Mouse (Mus musculus): ENCODE results near the gene Gdf15. TPM values are rescaled to one million over a fixed set of nuclear protein-coding genes. Genes with fewer than 3 reads are reported as not detected.

Gene Gdf15
- not detected for polyA plus RNA-seq (2014; fragmentation: Illumina TruSeq; extraction: RNeasy Lipid Tissue Mini Kit (QIAGEN cat#74804))

DNA sequence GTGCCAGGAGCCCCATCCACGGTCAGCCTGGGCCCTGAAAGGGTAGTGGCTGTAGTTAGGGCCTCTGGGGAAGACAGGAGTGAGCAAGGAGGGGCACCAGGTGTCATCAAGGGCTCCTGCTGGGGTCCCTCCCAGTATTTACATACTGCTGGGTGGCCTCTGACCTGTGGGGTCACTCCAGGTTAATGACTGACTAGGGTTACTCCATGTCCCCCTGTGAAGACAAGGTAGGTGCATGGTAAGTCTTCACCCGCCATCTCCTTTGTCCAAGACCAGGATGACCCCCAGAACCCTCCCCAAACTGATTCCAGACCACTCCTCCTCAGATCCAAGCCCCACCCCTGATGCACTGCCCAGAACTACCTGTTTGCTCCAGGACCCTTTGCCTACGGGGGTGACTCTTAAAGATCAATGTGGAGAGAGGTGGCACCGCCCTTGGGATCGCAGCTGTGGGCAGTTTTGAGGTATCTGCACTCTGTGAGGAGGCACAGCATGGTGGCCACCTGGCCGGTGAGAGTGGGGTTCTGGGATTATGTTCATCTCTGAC is at the start of gene Gdf15:
Gene Gdf15 (minus strand): TSS at position 111 of the 547 bp plus-strand sequence.

DNA sequence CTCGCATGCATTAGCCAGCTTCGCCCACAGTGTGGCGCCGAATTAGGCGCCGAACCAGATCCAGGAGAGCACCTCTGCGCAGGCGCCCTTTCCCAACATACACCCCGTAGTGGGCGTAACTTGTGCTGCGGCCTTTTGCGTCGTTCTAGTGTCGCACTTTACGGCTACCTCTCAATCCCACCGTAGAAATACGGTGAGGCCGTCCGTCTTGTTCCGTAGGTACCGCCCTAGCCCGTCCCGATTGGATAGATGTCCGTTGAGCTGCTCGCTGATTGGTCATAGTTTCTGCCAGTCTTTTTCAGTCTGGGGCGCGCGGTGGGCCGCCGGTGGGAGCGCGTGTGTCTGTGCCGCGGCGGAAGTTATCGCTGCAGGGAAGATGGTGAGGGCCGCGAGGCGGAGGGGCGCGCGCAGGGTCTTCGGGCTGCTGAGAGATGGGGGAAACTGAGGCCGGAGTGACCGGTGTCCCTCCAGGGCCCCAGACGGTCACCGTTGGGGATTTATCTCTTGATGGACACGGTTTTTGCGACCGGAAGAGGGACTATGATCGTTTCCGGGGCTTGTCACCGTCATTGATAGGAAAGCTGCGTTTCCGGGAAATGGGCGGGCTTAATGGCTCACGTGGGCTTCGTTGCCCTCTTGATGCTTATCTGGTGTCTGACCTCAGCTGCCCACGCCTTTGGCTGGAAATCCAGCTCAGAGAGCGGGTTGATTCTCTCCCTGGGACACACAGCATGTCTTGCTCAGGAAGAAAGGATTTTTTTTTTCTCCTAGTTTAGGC is 41.0 kb upstream of the Gdf15 start, which contains the start of gene Lsm4:
Gene Lsm4 (plus strand): TSS at position 170 of the 778 bp plus-strand sequence.

DNA sequence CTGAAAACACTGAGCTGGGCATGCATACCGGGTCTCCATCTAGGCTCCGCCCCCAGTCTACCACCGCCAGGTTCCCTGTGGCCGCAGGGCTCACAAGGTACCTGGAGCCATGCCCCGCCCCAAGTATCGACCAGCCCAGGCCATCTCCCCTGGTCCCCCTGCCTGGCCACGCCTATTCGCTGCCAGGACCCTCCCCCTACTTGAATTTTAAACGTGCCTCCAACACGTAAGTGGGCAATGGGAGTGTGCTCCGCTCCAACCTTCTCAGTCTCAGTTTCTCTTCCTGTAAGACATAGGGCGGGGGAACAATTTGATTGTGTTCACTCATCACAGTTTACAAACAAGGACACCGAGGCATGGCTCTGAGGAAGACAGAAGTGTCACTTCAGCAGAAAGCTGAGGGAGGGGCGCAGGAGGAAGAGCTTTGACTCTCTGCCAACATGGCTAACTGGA is 28.0 kb upstream of the Gdf15 start, which contains the start of gene Pgpep1:
Gene Pgpep1 (minus strand): TSS at position 116 of the 453 bp plus-strand sequence.

DNA sequence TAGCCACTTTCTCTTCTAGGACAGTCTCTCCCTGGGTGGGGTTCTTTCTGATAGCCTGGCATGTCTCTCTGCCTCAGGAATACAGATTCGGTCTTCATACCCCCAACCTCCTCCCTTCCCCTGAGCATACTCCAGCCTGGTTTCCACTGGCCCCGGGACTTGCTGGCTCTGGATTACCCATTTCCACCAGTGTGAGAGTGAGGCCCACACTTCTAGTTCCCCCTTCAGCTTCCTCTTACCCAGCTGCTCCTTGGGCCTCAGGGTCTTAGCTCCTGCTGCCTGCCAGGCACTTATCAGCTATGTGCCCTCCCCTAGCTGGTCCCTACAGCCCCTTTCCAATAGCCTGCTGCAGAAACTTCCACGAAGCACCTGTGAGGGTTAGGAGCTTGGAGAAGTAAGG is 16.4 kb downstream of the Gdf15 start, which contains the start of gene Lrrc25:
Gene Lrrc25 (plus strand): TSS at position 262 of the 400 bp plus-strand sequence.

GRCm38 (mm10) chr8:70608749-70609367 is 23.4 kb downstream of the Gdf15 start, which contains the start of gene Ssbp4:
Gene Ssbp4, minus strand, starts transcription at chr8:70608872.

GRCm38 (mm10) chr8:70593961-70594609 is 38.2 kb downstream of the Gdf15 start, which contains the start of gene Isyna1:
Gene Isyna1, plus strand, starts transcription at chr8:70594373.

Other genes starting within 250 kb of the Gdf15 start
- gene Crtc1, start 192.9 kb downstream of the Gdf15 start, polyA plus RNA-seq (2014; fragmentation: Illumina TruSeq; extraction: RNeasy Lipid Tissue Mini Kit (QIAGEN cat#74804)): 1.8 TPM
- gene Klhl26, start 155.5 kb downstream of the Gdf15 start, polyA plus RNA-seq (2014; fragmentation: Illumina TruSeq; extraction: RNeasy Lipid Tissue Mini Kit (QIAGEN cat#74804)): 3.4 TPM
- gene Tmem59l, start 145.1 kb downstream of the Gdf15 start, polyA plus RNA-seq (2014; fragmentation: Illumina TruSeq; extraction: RNeasy Lipid Tissue Mini Kit (QIAGEN cat#74804)): not detected
- gene Crlf1, start 139.3 kb downstream of the Gdf15 start, polyA plus RNA-seq (2014; fragmentation: Illumina TruSeq; extraction: RNeasy Lipid Tissue Mini Kit (QIAGEN cat#74804)): not detected
- gene Rex1bd, start 125.7 kb downstream of the Gdf15 start, polyA plus RNA-seq (2014; fragmentation: Illumina TruSeq; extraction: RNeasy Lipid Tissue Mini Kit (QIAGEN cat#74804)): 1.3 TPM
- gene Uba52, start 121.7 kb downstream of the Gdf15 start, polyA plus RNA-seq (2014; fragmentation: Illumina TruSeq; extraction: RNeasy Lipid Tissue Mini Kit (QIAGEN cat#74804)): 1.5 TPM
- 1.2 TPM for gene Fkbp8, start 104.7 kb downstream of the Gdf15 start, polyA plus RNA-seq (2014; fragmentation: Illumina TruSeq; extraction: RNeasy Lipid Tissue Mini Kit (QIAGEN cat#74804))
- gene Kxd1, start 104.5 kb downstream of the Gdf15 start, polyA plus RNA-seq (2014; fragmentation: Illumina TruSeq; extraction: RNeasy Lipid Tissue Mini Kit (QIAGEN cat#74804)): 8.4 TPM
- 0.74 TPM for gene Ell, start 93.0 kb downstream of the Gdf15 start, polyA plus RNA-seq (2014; fragmentation: Illumina TruSeq; extraction: RNeasy Lipid Tissue Mini Kit (QIAGEN cat#74804))
- gene Isyna1, start 38.1 kb downstream of the Gdf15 start, polyA plus RNA-seq (2014; fragmentation: Illumina TruSeq; extraction: RNeasy Lipid Tissue Mini Kit (QIAGEN cat#74804)): 0.29 TPM
- not detected for gene Ssbp4, start 23.6 kb downstream of the Gdf15 start, polyA plus RNA-seq (2014; fragmentation: Illumina TruSeq; extraction: RNeasy Lipid Tissue Mini Kit (QIAGEN cat#74804))
- gene Lrrc25, start 16.3 kb downstream of the Gdf15 start, polyA plus RNA-seq (2014; fragmentation: Illumina TruSeq; extraction: RNeasy Lipid Tissue Mini Kit (QIAGEN cat#74804)): not detected
- 17.5 TPM for gene Pgpep1, start 27.9 kb upstream of the Gdf15 start, polyA plus RNA-seq (2014; fragmentation: Illumina TruSeq; extraction: RNeasy Lipid Tissue Mini Kit (QIAGEN cat#74804))
- not detected for gene Lsm4, start 40.8 kb upstream of the Gdf15 start, polyA plus RNA-seq (2014; fragmentation: Illumina TruSeq; extraction: RNeasy Lipid Tissue Mini Kit (QIAGEN cat#74804))
- gene Jund, start 66.5 kb upstream of the Gdf15 start, polyA plus RNA-seq (2014; fragmentation: Illumina TruSeq; extraction: RNeasy Lipid Tissue Mini Kit (QIAGEN cat#74804)): 20.4 TPM
- not detected for gene Iqcn, start 71.0 kb upstream of the Gdf15 start, polyA plus RNA-seq (2014; fragmentation: Illumina TruSeq; extraction: RNeasy Lipid Tissue Mini Kit (QIAGEN cat#74804))
- gene Gm3336, start 86.1 kb upstream of the Gdf15 start, polyA plus RNA-seq (2014; fragmentation: Illumina TruSeq; extraction: RNeasy Lipid Tissue Mini Kit (QIAGEN cat#74804)): not detected
- not detected for gene Pde4c, start 91.3 kb upstream of the Gdf15 start, polyA plus RNA-seq (2014; fragmentation: Illumina TruSeq; extraction: RNeasy Lipid Tissue Mini Kit (QIAGEN cat#74804))
- 2.5 TPM for gene Rab3a, start 122.2 kb upstream of the Gdf15 start, polyA plus RNA-seq (2014; fragmentation: Illumina TruSeq; extraction: RNeasy Lipid Tissue Mini Kit (QIAGEN cat#74804))
- not detected for gene Mpv17l2, start 128.5 kb upstream of the Gdf15 start, polyA plus RNA-seq (2014; fragmentation: Illumina TruSeq; extraction: RNeasy Lipid Tissue Mini Kit (QIAGEN cat#74804))
- 1.7 TPM for gene Pik3r2, start 144.3 kb upstream of the Gdf15 start, polyA plus RNA-seq (2014; fragmentation: Illumina TruSeq; extraction: RNeasy Lipid Tissue Mini Kit (QIAGEN cat#74804))
- gene Mast3, start 172.6 kb upstream of the Gdf15 start, polyA plus RNA-seq (2014; fragmentation: Illumina TruSeq; extraction: RNeasy Lipid Tissue Mini Kit (QIAGEN cat#74804)): 2.1 TPM
- gene Il12rb1, start 176.0 kb upstream of the Gdf15 start, polyA plus RNA-seq (2014; fragmentation: Illumina TruSeq; extraction: RNeasy Lipid Tissue Mini Kit (QIAGEN cat#74804)): not detected
- gene Arrdc2, start 207.3 kb upstream of the Gdf15 start, polyA plus RNA-seq (2014; fragmentation: Illumina TruSeq; extraction: RNeasy Lipid Tissue Mini Kit (QIAGEN cat#74804)): 1.1 TPM
- gene Kcnn1, start 230.8 kb upstream of the Gdf15 start, polyA plus RNA-seq (2014; fragmentation: Illumina TruSeq; extraction: RNeasy Lipid Tissue Mini Kit (QIAGEN cat#74804)): 0.26 TPM
- gene Ccdc124, start 241.5 kb upstream of the Gdf15 start, polyA plus RNA-seq (2014; fragmentation: Illumina TruSeq; extraction: RNeasy Lipid Tissue Mini Kit (QIAGEN cat#74804)): not detected